Mouse (Mus musculus) myocyte (in vitro differentiated cells): ENCODE measurements around the gene Wdhd1.

Experiments used
- CEBPB ChIP-seq: IDR thresholded peaks from 2 replicates; pipeline ENCODE4 v1.6.1; 2011; ENCODE audit warnings: mild to moderate bottlenecking, moderate library complexity; ENCODE audit not compliant: poor library complexity, insufficient read depth, severe bottlenecking
- E2F4 ChIP-seq: IDR thresholded peaks from one replicate; pipeline ENCODE4 v1.6.1; 2011; ENCODE audit warnings: mild to moderate bottlenecking, control low read depth, moderate library complexity; ENCODE audit not compliant: insufficient read depth
- MAX ChIP-seq: IDR thresholded peaks from one replicate; pipeline ENCODE4 v1.6.1; 2011; ENCODE audit warnings: low read depth, mild to moderate bottlenecking, control low read depth
- MYOD1 ChIP-seq, 3 experiments: IDR thresholded peaks; one replicate each; pipeline ENCODE4 v1.6.1; 2011; ENCODE audit warnings: control low read depth in 2 of 3, low read depth in 2 of 3, mild to moderate bottlenecking in 2 of 3, moderate library complexity in 1 of 3; ENCODE audit not compliant: insufficient read length in 2 of 3, control insufficient read depth in 1 of 3
- MYOG ChIP-seq, 3 experiments: IDR thresholded peaks; one replicate each; pipeline ENCODE4 v1.6.1; 2011; ENCODE audit warnings: control low read depth in 2 of 3, low read depth in 2 of 3, mild to moderate bottlenecking in 2 of 3; ENCODE audit not compliant: insufficient read length in 2 of 3, control insufficient read depth in 1 of 3, insufficient read depth in 1 of 3
- POLR2A ChIP-seq: IDR thresholded peaks from one replicate; pipeline ENCODE4 v1.6.1; 2011; ENCODE audit warnings: low read depth, mild to moderate bottlenecking, control low read depth, moderate library complexity; ENCODE audit not compliant: insufficient read length
- POLR2AphosphoS2 ChIP-seq: IDR thresholded peaks from one replicate; pipeline ENCODE4 v1.6.1; 2011; ENCODE audit warnings: low read depth, control low read depth; ENCODE audit not compliant: insufficient read length
- REST ChIP-seq: IDR thresholded peaks from one replicate; pipeline ENCODE4 v1.6.1; 2011; ENCODE audit warnings: mild to moderate bottlenecking, control low read depth, moderate library complexity; ENCODE audit not compliant: insufficient read depth, insufficient read length
- SRF ChIP-seq: IDR thresholded peaks from one replicate; pipeline ENCODE4 v1.6.1; 2011; ENCODE audit warnings: low read depth; ENCODE audit not compliant: control insufficient read depth, insufficient read length
- TCF12 ChIP-seq: IDR thresholded peaks from one replicate; pipeline ENCODE4 v1.6.1; 2011; ENCODE audit warnings: mild to moderate bottlenecking, control low read depth; ENCODE audit not compliant: poor library complexity, insufficient read depth, severe bottlenecking
- TCF3 ChIP-seq: IDR thresholded peaks from one replicate; pipeline ENCODE4 v1.6.1; 2011; ENCODE audit warnings: low read depth, control low read depth; ENCODE audit not compliant: insufficient read length
- USF1 ChIP-seq: IDR thresholded peaks from one replicate; pipeline ENCODE4 v1.6.1; 2011; ENCODE audit warnings: low read depth, mild to moderate bottlenecking, control low read depth, moderate library complexity

DNA sequence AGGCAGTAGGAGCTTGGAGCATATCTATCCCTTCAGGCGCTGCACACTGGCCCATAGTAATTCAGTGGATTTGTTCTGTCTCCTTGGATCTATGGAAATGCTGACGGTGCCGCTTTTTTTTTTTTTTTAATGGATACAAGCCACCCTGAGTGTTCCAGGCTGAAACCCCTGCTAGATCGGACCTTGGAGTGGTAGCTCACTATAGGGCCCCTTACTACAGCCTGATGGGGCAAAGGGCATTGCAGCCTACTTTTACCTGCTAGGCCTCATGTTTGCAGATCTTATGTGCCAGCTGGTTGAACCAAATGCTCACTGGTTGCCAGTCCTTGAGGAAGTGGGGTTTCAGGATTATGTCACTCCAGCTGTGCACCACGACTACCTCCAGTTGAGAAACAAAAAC is 62.3 kb downstream of the Wdhd1 start:
- TF ChIP-seq POLR2A (no peak), USF1 (no peak), CEBPB (no peak), MYOD1 (IDR thresholded peaks at IDR 0.05; ENCODE audit: control insufficient read depth in 1 of 3, insufficient read length in 2 of 3, low read depth in 2 of 3) (no peak), POLR2AphosphoS2 (no peak), TCF3 (no peak), E2F4 (no peak), MAX (no peak), SRF (no peak), REST (no peak), MYOG (IDR thresholded peaks at IDR 0.05; ENCODE audit: control insufficient read depth in 1 of 3, insufficient read depth in 1 of 3, insufficient read length in 2 of 3, low read depth in 2 of 3) (no peak), TCF12 (no peak)
